Mouse (Mus musculus) limb, embryonic 10.5 days (tissue): ENCODE results near the gene Sf3a3. TPM values are rescaled to one million over a fixed set of nuclear protein-coding genes. Genes with fewer than 3 reads are reported as not detected.
A peak's percentile ranks its signal among the peaks of the same experiment; 100 is the strongest.
"Not testable (repeated sequence)": the region's sequence is repeated elsewhere in the genome, so short reads cannot be mapped to it uniquely, and the experiment has no call there.

Experiments
- DNase-seq: peaks from one replicate; pipeline ENCODE4 v3.0.0-alpha.2; 2017; ENCODE audit warnings: low spot score
- H3K27ac ChIP-seq: fragments of 300-500 bp; sonication (generic); 2 replicates; pipeline ENCODE4 v1.5.1; 2016; ENCODE audit warnings: mild to moderate bottlenecking
- H3K27me3 ChIP-seq: fragments of 300-500 bp; sonication (generic); 2 replicates; pipeline ENCODE4 v1.6.1; 2016; ENCODE audit warnings: low read depth, mild to moderate bottlenecking; ENCODE audit not compliant: poor library complexity, severe bottlenecking
- H3K36me3 ChIP-seq: fragments of 300-500 bp; sonication (generic); 2 replicates; pipeline ENCODE4 v1.6.1; 2016; ENCODE audit warnings: mild to moderate bottlenecking, moderate library complexity
- H3K4me1 ChIP-seq: fragments of 300-500 bp; sonication (generic); 2 replicates; pipeline ENCODE4 v1.6.1; 2016
- H3K4me3 ChIP-seq: fragments of 300-500 bp; sonication (generic); 2 replicates; pipeline ENCODE4 v1.5.1; 2016; ENCODE audit warnings: mild to moderate bottlenecking, moderate library complexity
- H3K9me3 ChIP-seq: fragments of 300-500 bp; sonication (generic); replicated peaks from 2 replicates; pipeline ENCODE4 v1.6.1; 2016; ENCODE audit warnings: mild to moderate bottlenecking
- WGBS: fragments of 180-500 bp; shearing (Covaris S2); methylation state at CpG from one replicate; pipeline ENCODE4 v1.1.7; 2016; 5-methylcytosine and 5-hydroxymethylcytosine counted together
- polyA plus RNA-seq: library from polyadenylated mRNA; unstranded; fragments of >200 nt; fragmentation: Nextera tagmentation; extraction: Ambion mirVana; gene quantifications from 2 replicates; pipeline ENCODE4 v1.2.1, GENCODE M21; 2016

Sf3a3 gene
- polyA plus RNA-seq, 1 experiment from 2014 or later, result 270 TPM

DNA sequence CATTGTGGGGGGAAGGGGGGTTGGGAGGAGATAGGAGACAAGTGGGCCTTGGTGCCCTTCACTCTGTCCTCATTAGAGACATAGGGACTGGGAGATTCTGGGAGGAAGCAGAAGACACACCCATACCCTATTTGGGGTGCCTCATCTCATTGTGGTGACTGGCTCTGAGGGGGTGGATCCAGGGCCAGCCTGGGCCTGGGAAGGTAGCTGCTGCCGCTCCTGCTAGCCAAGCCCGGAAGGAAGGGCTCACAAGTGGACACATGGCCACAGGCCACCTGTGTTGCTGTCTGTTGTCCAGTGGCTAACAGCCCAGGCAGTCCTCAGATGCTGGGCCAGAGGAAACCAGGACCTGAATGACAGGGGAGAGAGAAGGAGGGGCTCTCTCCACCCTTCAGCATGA, 11.2 kb upstream of the Sf3a3 start:
- H3K4me1 ChIP-seq, result peaks cover 84% of the 10 kb centered on the region
- peaks cover 36% of the 10 kb centered on the region for H3K36me3 ChIP-seq
- no peaks in the 10 kb centered on the region for H3K27me3 ChIP-seq
- H3K4me3 ChIP-seq, result peak overlapping the region; percentile 37
- no peaks in the 10 kb centered on the region for H3K9me3 ChIP-seq
- 24% methylated on average over 2 of the region's 2 CpGs for WGBS
- peak overlapping the region; percentile 90 for H3K27ac ChIP-seq
- DNase-seq, result peak; percentile 43

DNA sequence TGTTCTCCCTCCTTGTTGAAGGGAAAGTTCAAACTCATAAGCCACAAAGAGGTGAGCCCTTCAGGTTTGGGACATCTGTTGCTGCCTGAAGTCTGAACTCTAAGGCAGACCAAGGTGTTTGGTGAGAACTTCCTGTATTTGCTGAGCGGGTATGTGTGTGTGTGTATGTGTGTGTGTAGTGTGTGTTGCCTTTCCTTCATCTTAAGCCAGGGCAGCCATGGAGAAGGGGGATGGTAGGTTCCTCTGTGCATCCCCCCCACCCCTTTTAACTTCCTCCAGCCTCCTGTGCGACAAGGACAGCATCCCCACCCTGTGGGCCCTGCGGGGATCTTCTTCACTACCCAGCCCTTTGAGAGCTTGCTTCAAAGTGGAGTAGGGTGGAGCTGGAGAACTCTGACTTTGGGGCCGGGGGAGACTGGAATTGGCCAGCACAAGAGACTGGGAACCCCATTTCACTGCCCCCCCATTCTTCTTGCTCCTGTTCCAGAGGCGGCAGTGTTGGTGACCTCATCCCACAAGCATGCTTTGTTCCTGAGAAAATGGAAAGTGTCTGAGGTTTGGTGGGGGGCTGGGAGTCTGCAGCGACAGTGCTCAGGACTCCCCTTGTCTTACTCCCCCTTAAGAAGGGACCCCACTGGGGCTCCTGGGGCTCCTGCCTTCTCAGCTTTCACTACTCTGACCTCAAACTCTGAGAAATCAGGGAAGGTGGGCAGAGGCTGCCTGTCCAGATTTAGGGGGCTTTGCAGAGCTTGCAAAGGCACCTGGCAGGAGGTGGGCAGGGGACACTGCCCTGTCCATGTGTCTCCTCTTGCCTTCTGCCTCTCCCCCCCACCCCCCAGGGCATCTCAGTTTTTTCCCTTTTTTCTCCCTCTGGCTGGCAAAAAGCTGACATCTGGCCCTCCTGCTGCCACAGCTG, 10.4 kb upstream of the Sf3a3 start:
- Histone ChIP-seq H3K9me3 (no peaks in the 10 kb centered on the region), H3K27ac (peak overlapping the region; percentile 90), H3K4me3 (peak overlapping the region; percentile 37), H3K4me1 (peaks cover 90% of the 10 kb centered on the region), H3K27me3 (no peaks in the 10 kb centered on the region), H3K36me3 (peaks cover 36% of the 10 kb centered on the region)
- peak; percentile 59 for DNase-seq
- 8% methylated on average over 6 of the region's 6 CpGs for WGBS

DNA sequence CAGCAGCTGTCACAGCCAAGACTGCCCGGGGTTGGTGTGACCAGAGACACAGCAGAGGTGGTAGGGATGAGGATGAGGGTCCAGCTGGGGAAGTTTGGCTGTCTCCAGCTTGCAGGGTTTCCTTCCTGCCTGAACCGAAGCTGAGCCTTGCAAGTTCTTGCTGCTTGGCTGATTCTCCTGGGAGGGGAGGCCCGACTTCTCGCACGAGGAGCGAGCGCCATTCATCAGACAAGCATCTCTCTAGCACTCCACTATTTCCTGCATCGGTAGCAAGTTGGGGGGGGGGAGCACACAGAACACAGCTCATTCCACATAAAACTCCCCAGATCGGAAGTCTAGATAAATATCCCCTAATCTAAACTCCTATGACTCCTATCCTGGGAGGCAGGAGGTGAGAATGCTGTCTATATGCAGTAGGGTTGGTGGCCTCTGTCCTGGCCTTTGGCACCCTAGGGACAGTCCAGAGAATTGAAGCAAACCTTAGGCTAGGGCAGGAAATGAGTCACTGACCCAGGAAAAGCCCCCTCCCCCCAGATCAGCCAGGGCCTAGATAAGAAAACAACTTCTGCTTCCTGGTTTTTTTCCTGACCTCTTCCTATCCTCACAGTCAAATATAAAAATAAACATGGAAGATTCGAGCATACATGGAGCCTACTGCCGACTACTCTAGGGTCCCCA, 9.6 kb upstream of the Sf3a3 start:
- no peaks in the 10 kb centered on the region for H3K9me3 ChIP-seq
- no peaks in the 10 kb centered on the region for H3K27me3 ChIP-seq
- H3K27ac ChIP-seq, result peak overlapping the region; percentile 90
- WGBS, result 21% methylated on average over 11 of the region's 11 CpGs
- peaks cover 90% of the 10 kb centered on the region for H3K4me1 ChIP-seq
- peak; percentile 60 for DNase-seq
- peaks cover 36% of the 10 kb centered on the region for H3K36me3 ChIP-seq
- peak overlapping the region; percentile 37 for H3K4me3 ChIP-seq

DNA sequence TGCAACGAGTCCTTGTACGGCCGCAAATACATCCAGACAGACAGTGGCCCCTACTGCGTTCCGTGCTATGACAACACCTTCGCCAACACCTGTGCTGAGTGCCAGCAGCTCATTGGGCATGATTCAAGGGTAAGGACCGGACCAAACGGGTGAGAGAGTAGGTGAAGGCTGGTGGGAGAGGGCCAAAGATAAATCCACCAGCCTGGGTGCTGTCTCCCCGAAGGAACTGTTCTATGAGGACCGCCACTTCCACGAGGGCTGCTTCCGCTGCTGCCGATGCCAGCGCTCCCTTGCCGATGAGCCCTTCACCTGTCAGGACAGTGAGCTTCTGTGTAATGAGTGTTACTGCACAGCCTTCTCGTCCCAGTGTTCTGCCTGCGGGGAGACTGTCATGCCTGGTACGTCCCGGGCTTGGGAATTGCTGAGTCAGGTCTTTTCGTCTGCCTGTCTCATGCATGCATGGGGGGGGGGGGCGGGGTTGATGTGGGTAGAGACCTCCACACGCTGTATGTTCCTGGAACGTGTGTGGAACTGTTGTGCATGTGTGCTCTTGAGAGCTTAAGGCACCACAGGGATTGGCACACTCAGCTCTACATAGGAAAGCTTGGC, 8.8 kb upstream of the Sf3a3 start:
- Histone ChIP-seq H3K36me3 (peaks cover 36% of the 10 kb centered on the region), H3K27ac (peak overlapping the region; percentile 90), H3K4me3 (no peak overlapping the region), H3K4me1 (peaks cover 94% of the 10 kb centered on the region), H3K27me3 (no peaks in the 10 kb centered on the region), H3K9me3 (no peaks in the 10 kb centered on the region)
- WGBS, result 92% methylated on average over 23 of the region's 23 CpGs
- no peak for DNase-seq

DNA sequence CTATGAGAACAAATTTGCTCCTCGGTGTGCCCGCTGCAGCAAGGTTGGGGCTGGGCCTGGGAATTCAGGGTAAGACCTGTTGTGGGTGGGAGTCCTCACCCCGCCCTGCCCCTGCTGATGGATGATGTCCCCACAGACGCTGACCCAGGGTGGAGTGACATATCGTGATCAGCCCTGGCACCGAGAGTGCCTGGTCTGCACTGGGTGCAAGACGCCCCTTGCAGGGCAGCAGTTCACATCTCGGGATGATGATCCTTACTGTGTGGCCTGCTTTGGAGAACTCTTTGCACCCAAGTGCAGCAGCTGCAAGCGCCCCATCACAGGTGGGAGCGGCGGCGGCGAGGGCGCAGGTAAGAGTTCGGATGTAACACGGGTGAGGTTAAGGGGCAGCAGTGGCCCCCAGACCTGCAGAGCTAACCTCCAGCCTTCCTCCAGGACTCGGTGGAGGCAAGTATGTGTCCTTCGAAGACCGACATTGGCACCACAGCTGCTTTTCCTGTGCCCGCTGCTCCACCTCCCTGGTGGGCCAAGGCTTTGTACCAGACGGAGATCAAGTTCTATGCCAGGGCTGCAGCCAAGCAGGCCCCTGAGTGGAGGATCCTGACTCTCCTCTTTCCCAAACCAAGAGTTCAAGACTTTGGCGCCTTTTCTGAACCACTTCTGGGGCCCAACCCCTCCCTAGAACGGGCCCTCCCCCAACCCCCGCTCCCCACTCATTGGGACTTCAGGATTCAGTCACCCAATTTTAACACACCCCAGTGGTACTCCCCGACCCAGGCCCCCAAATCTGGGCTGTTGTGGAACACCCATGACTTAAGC, 7.0 kb upstream of the Sf3a3 start:
- not testable (repeated sequence) for H3K4me3 ChIP-seq, H3K27me3 ChIP-seq, H3K9me3 ChIP-seq, DNase-seq
- WGBS, result 89% methylated on average over 25 of the region's 25 CpGs
- peaks cover 82% of the 10 kb centered on the region for H3K4me1 ChIP-seq
- H3K36me3 ChIP-seq, result peaks cover 36% of the 10 kb centered on the region
- H3K27ac ChIP-seq, result peak overlapping the region; percentile 96

DNA sequence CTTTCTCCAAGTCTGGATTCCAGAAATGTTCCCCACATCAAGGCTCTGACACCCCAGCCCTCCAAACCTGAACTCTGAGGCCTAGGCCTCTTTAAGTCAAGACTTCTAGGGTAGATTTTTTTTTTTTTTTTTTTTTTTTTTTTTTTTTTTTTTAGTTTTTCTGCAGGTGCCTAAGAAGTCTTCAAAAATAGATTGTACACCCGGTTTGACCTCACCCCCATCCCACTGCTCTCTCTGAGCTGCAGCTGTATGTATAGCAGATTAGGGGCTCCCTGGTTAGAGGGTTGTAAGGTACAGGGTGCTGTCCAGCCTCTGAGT, 6.4 kb upstream of the Sf3a3 start:
- not testable (repeated sequence) for DNase-seq, H3K27me3 ChIP-seq, H3K4me3 ChIP-seq, H3K9me3 ChIP-seq
- peaks cover 35% of the 10 kb centered on the region for H3K36me3 ChIP-seq
- H3K4me1 ChIP-seq, result peaks cover 76% of the 10 kb centered on the region
- H3K27ac ChIP-seq, result peak overlapping the region; percentile 96
- WGBS, result 4% methylated on average over 1 of the region's 1 CpGs

DNA sequence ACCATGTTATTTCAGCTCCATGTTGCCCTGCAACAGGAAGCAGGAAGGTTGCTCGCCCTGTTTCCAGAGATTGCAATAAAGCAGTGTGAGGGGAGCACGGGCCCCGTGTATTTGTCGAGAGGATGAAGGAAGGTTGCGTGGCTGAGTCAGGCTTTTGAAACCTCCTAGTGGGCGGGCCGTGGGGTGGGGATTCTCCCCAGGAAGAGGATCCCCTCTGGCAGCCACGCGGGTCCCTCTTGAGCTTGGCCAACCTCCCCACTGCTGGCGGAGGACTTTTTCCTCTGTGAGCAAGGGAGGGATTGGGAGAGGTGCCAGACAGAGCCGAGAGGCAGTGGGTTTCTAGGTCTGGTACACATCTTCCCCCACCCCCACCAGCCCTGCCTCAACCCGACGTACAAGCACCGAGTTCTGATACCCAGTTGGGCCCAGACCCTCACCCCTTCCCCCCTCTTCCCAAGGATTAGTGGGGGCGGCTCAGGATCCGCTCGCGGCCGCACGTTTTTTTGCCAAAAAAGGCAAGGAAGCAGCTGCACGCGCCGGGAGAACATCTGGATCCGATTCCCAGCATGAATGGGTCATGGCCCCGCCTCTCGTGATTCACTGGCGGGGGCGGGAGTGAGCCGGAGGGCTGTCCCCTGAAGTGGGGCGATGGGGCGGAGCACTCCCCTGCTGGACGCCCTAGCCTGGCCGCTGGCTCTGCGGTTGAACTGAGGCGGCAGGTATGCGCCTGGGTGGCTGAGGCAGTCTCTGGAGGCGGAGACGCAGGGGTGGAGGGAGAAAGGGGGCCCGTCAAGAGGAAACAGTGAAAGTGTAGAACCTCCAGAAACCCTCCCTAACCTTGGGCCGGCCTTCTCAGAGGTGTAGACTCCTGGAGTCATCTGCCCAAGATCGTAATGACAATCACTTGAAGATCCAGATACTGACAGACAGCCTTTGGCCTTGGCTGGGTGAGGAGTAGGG, 5.8 kb upstream of the Sf3a3 start:
- peak; percentile 98 for DNase-seq
- Histone ChIP-seq H3K36me3 (peaks cover 32% of the 10 kb centered on the region), H3K27ac (peak overlapping the region; percentile 96), H3K27me3 (no peaks in the 10 kb centered on the region), H3K4me3 (peak overlapping the region; percentile 45), H3K9me3 (no peaks in the 10 kb centered on the region), H3K4me1 (peaks cover 70% of the 10 kb centered on the region)
- WGBS, result under 1% methylated on average over 41 of the region's 41 CpGs

DNA sequence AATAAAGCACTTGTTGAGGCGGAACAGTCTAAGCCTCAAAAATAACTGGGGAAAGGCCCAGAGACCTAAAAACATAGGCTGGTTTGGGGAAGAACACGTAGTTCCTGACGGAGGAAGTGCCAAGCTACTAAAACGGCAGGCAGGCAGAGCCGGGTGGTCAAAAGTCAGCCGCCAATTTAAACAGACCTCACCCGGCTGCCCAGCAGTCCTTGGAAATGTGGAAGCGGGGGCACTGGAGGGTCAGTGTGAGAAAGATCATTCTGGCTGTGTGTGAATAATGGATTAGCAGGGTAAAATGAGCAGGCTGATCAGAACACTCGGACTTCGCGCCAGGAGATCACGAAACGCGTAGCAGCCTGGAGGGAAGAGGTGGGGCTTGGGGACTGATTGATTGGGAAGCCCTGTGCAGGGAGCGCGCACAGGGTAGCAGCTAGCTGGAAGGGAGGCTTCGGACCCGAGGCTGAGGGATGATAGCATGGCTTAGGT, 4.6 kb upstream of the Sf3a3 start:
- Histone ChIP-seq H3K36me3 (peaks cover 28% of the 10 kb centered on the region), H3K4me1 (peaks cover 60% of the 10 kb centered on the region), H3K9me3 (no peaks in the 10 kb centered on the region), H3K27ac (peak overlapping the region; percentile 96), H3K4me3 (peak overlapping the region; percentile 45), H3K27me3 (no peaks in the 10 kb centered on the region)
- DNase-seq, result peak; percentile 67
- 3% methylated on average over 18 of the region's 18 CpGs for WGBS

DNA sequence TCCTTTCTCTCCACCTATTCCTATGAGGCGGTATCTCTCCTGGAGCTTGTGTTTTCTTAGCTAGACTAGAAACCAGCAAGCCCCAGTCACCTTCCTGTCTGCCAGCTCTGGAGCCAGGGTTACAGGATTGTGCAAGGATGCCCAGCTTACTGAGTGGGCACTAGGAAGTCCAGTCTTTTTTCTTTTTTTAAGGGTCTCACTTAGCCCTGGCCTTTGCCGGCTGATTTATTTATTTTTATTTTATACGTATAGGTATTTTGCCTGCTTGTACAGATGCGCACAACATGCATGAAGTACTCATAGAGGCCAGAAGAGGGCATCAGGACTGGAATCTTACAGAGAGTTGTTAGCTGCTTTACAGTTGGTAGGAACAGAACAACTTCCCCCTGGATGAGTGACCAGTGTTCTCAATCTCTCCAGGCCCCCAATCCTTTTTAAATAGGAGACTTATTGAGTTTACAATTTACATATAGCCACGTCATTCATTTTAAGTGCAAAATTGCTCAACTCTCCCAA, 3.7 kb upstream of the Sf3a3 start:
- WGBS, result 14% methylated on average over 5 of the region's 5 CpGs
- H3K4me1 ChIP-seq, result peaks cover 58% of the 10 kb centered on the region
- peaks cover 24% of the 10 kb centered on the region for H3K36me3 ChIP-seq
- peak overlapping the region; percentile 96 for H3K27ac ChIP-seq
- H3K27me3 ChIP-seq, result no peaks in the 10 kb centered on the region
- DNase-seq, result peak; percentile 46
- H3K9me3 ChIP-seq, result no peaks in the 10 kb centered on the region
- no peak overlapping the region for H3K4me3 ChIP-seq

DNA sequence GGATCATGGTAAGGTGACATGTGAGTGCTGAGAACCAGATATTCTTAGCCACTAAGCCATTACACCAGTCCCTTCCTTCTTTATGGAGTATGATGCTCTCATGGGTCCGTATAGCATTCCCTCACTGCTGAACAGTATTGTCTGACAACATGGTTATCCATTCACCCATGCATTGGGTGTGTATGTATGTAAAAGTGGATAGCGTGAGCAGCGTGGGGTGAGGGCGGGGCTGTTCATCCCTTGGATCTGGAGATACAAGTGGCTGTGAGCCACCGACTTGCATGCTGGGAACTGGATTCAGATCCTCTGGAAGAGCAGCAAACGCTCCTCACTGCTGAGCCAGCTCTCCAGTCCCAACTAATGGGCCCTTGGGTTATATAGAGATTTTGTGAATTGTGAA, 2.0 kb upstream of the Sf3a3 start:
- no peak overlapping the region for H3K27ac ChIP-seq
- WGBS, result 88% methylated on average over 6 of the region's 6 CpGs
- no peak for DNase-seq
- peaks cover 50% of the 10 kb centered on the region for H3K4me1 ChIP-seq
- no peaks in the 10 kb centered on the region for H3K27me3 ChIP-seq
- no peaks in the 10 kb centered on the region for H3K9me3 ChIP-seq
- H3K36me3 ChIP-seq, result peaks cover 24% of the 10 kb centered on the region
- no peak overlapping the region for H3K4me3 ChIP-seq

DNA sequence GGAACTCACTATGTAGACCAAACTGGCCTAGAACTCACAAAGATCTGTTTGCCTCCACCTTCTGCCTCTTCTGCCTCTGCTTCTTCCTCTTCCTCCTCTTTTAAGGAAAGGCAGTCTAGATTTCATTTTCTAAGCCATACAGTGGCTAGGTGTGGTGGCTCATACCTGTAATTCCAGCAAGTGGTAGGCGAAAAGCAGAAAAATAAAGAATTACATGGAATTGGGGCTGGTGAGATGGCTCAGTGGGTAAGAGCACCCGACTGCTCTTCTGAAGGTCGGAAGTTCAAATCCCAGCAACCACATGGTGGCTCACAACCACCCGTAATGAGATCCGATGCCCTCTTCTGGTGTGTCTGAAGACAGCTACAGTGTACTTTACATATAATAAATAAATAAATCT, 726 bp upstream of the Sf3a3 start:
- H3K4me1 ChIP-seq, result peaks cover 38% of the 10 kb centered on the region
- not testable (repeated sequence) for H3K4me3 ChIP-seq, H3K9me3 ChIP-seq, H3K27ac ChIP-seq, H3K27me3 ChIP-seq, DNase-seq
- 74% methylated on average over 5 of the region's 5 CpGs for WGBS
- peaks cover 32% of the 10 kb centered on the region for H3K36me3 ChIP-seq
